Mouse (Mus musculus) kidney, embryonic 16.5 days (tissue): ENCODE measurements around the gene Maco1. TPM values are rescaled to one million over a fixed set of nuclear protein-coding genes. Genes with fewer than 3 reads are reported as not detected.
A peak's percentile ranks its signal among the peaks of the same experiment; 100 is the strongest.

ENCODE experiments used
- ATAC-seq: fragments of 200-750 bp; cut with Nextera tagmentation; 2 replicates; pipeline ENCODE4 v1.8.0; 2017; ENCODE audit warnings: moderate TSS enrichment; ENCODE audit not compliant: low FRiP score, low TSS enrichment
- H3K27ac ChIP-seq: fragments of 300-500 bp; sonication (generic); 2 replicates; pipeline ENCODE4 v1.5.1; 2014; ENCODE audit warnings: low read length
- H3K27me3 ChIP-seq: fragments of 300-500 bp; sonication (generic); 2 replicates; pipeline ENCODE4 v1.6.1; 2014; ENCODE audit warnings: low read length, control low read depth, mixed read lengths; ENCODE audit not compliant: insufficient read depth
- H3K36me3 ChIP-seq: fragments of 300-500 bp; sonication (generic); 2 replicates; pipeline ENCODE4 v1.6.1; 2014; ENCODE audit warnings: low read length, control low read depth, mixed read lengths; ENCODE audit not compliant: insufficient read depth
- H3K4me1 ChIP-seq: fragments of 300-500 bp; sonication (generic); 2 replicates; pipeline ENCODE4 v1.6.1; 2014; ENCODE audit warnings: low read length, control low read depth, mixed read lengths; ENCODE audit not compliant: insufficient read depth
- H3K4me2 ChIP-seq: fragments of 300-500 bp; sonication (generic); replicated peaks from 2 replicates; pipeline ENCODE4 v1.6.1; 2014; ENCODE audit warnings: low read depth, low read length
- H3K4me3 ChIP-seq: fragments of 300-500 bp; sonication (generic); 2 replicates; pipeline ENCODE4 v1.5.1; 2014; ENCODE audit warnings: mild to moderate bottlenecking, low read length
- H3K9ac ChIP-seq: fragments of 300-500 bp; sonication (generic); replicated peaks from 2 replicates; pipeline ENCODE4 v1.6.1; 2014; ENCODE audit warnings: low read length
- H3K9me3 ChIP-seq: fragments of 300-500 bp; sonication (generic); 2 replicates; pipeline ENCODE4 v1.6.1; 2016; ENCODE audit warnings: low read length, control low read depth
- WGBS: fragments of 180-500 bp; shearing (Covaris S2); extraction: QIAGEN DNeasy Blood & Tissue Kit; methylation state at CpG from one replicate; pipeline ENCODE4 v1.1.7; 2014; 5-methylcytosine and 5-hydroxymethylcytosine counted together
- polyA plus RNA-seq: library from polyadenylated mRNA; unstranded; fragments of >200 nt; fragmentation: Nextera tagmentation; extraction: Ambion mirVana; gene quantifications from 2 replicates; pipeline ENCODE4 v1.2.1, GENCODE M21; 2015

Maco1 gene
- polyA plus RNA-seq, 1 experiment from 2014 or later = 33.1 TPM

GRCm38 (mm10) chr4:134863937-134864729 is 11.0 kb upstream of the Maco1 start, which contains the start of gene Rhd:
TSS of gene Rhd (plus strand) at chr4:134864536.
- peaks cover 10% of the 10 kb centered on the region for H3K4me1 ChIP-seq
- H3K27me3 ChIP-seq = peaks cover 6% of the 10 kb centered on the region
- WGBS = 76% methylated on average over 14 of the region's 14 CpGs
- H3K4me3 ChIP-seq = no peak within 1 kb of the TSS
- no peak within 1 kb of the TSS for H3K27ac ChIP-seq
- H3K4me2 ChIP-seq = no peak within 1 kb of the TSS
- no peak within 1 kb of the TSS for H3K9ac ChIP-seq
- no peaks in the 10 kb centered on the region for H3K36me3 ChIP-seq
- ATAC-seq = no peak
- H3K9me3 ChIP-seq = no peaks in the 10 kb centered on the region

- Histone ChIP-seq H3K9me3 (no peaks in the 10 kb centered on the region), H3K9ac (no peak overlapping the region), H3K4me1 (peaks cover 4% of the 10 kb centered on the region), H3K36me3 (no peaks in the 10 kb centered on the region), H3K27ac (no peak overlapping the region), H3K4me3 (no peak overlapping the region), H3K27me3 (no peaks in the 10 kb centered on the region), H3K4me2 (no peak overlapping the region)
- no peak for ATAC-seq
- WGBS = 80% methylated on average over 7 of the region's 7 CpGs
Observed at GRCm38 (mm10) chr4:134862996-134863395, 9.9 kb upstream of the Maco1 start.

GRCm38 (mm10) chr4:134861884-134862283 is 8.7 kb upstream of the Maco1 start:
- Histone ChIP-seq H3K4me2 (no peak overlapping the region), H3K4me3 (no peak overlapping the region), H3K27me3 (no peaks in the 10 kb centered on the region), H3K9me3 (no peaks in the 10 kb centered on the region), H3K36me3 (no peaks in the 10 kb centered on the region), H3K4me1 (peaks cover 4% of the 10 kb centered on the region), H3K9ac (no peak overlapping the region), H3K27ac (no peak overlapping the region)
- WGBS = 57% methylated on average over 6 of the region's 6 CpGs
- ATAC-seq = peak; percentile 60; the same call in 1 of the 2 replicates

GRCm38 (mm10) chr4:134858494-134858893 is 5.3 kb upstream of the Maco1 start:
- no peak overlapping the region for H3K27ac ChIP-seq
- no peak overlapping the region for H3K4me2 ChIP-seq
- H3K27me3 ChIP-seq = peaks cover 3% of the 10 kb centered on the region; the same call in 1 of the 2 replicates
- no peaks in the 10 kb centered on the region for H3K36me3 ChIP-seq
- no peak overlapping the region for H3K4me3 ChIP-seq
- H3K9me3 ChIP-seq = no peaks in the 10 kb centered on the region
- ATAC-seq = no peak
- WGBS = 82% methylated on average over 4 of the region's 4 CpGs
- H3K4me1 ChIP-seq = peaks cover 17% of the 10 kb centered on the region
- H3K9ac ChIP-seq = no peak overlapping the region

GRCm38 (mm10) chr4:134856501-134856900 is 3.4 kb upstream of the Maco1 start:
- 20% methylated on average over 5 of the region's 5 CpGs for WGBS
- H3K27me3 ChIP-seq = peaks cover 3% of the 10 kb centered on the region; the same call in 1 of the 2 replicates
- H3K36me3 ChIP-seq = no peaks in the 10 kb centered on the region
- no peak overlapping the region for H3K4me2 ChIP-seq
- no peak overlapping the region for H3K9ac ChIP-seq
- H3K4me1 ChIP-seq = peaks cover 21% of the 10 kb centered on the region
- H3K4me3 ChIP-seq = no peak overlapping the region
- H3K27ac ChIP-seq = no peak overlapping the region
- no peaks in the 10 kb centered on the region for H3K9me3 ChIP-seq
- ATAC-seq = no peak

- Histone ChIP-seq H3K36me3 (no peaks in the 10 kb centered on the region), H3K4me3 (no peak overlapping the region), H3K9me3 (no peaks in the 10 kb centered on the region), H3K27me3 (peaks cover 3% of the 10 kb centered on the region; the same call in 1 of the 2 replicates), H3K4me1 (peaks cover 26% of the 10 kb centered on the region), H3K9ac (no peak overlapping the region), H3K27ac (no peak overlapping the region), H3K4me2 (no peak overlapping the region)
- 53% methylated on average over 5 of the region's 5 CpGs for WGBS
- no peak for ATAC-seq
Observed at GRCm38 (mm10) chr4:134856056-134856455, 2.9 kb upstream of the Maco1 start.

GRCm38 (mm10) chr4:134855371-134855770 is 2.2 kb upstream of the Maco1 start:
- no peak for ATAC-seq
- Histone ChIP-seq H3K9ac (no peak overlapping the region), H3K4me3 (no peak overlapping the region), H3K9me3 (no peaks in the 10 kb centered on the region), H3K4me2 (no peak overlapping the region), H3K27me3 (peaks cover 3% of the 10 kb centered on the region; the same call in 1 of the 2 replicates), H3K36me3 (no peaks in the 10 kb centered on the region), H3K4me1 (peaks cover 32% of the 10 kb centered on the region), H3K27ac (peak overlapping the region; percentile 65; the same call in 1 of the 2 replicates)
- 57% methylated on average over 3 of the region's 3 CpGs for WGBS

GRCm38 (mm10) chr4:134853637-134854485 is 716 bp upstream of the Maco1 start:
- H3K27me3 ChIP-seq = peaks cover 3% of the 10 kb centered on the region; the same call in 1 of the 2 replicates

GRCm38 (mm10) chr4:134852438-134853255 is 498 bp downstream of the Maco1 start:
- WGBS = under 1% methylated on average over 66 of the region's 106 CpGs
- ATAC-seq = peak; percentile 24
- peaks cover 34% of the 10 kb centered on the region for H3K4me1 ChIP-seq

More at GRCm38 (mm10) chr4:134853637-134854485, 716 bp upstream of the Maco1 start:
- Histone ChIP-seq H3K36me3 (no peaks in the 10 kb centered on the region), H3K9me3 (no peaks in the 10 kb centered on the region), H3K27ac (peak overlapping the region; percentile 80), H3K4me2 (peak overlapping the region; percentile 85), H3K9ac (peak overlapping the region; percentile 68), H3K4me3 (peak overlapping the region; percentile 96), H3K4me1 (peaks cover 32% of the 10 kb centered on the region)
- WGBS = under 1% methylated on average over 88 of the region's 91 CpGs
- peak; percentile 94 for ATAC-seq

More at GRCm38 (mm10) chr4:134852438-134853255, 498 bp downstream of the Maco1 start:
- Histone ChIP-seq H3K4me2 (peak overlapping the region; percentile 85), H3K36me3 (no peaks in the 10 kb centered on the region), H3K27ac (peak overlapping the region; percentile 65), H3K27me3 (peaks cover 3% of the 10 kb centered on the region; the same call in 1 of the 2 replicates), H3K4me3 (peak overlapping the region; percentile 96), H3K9me3 (no peaks in the 10 kb centered on the region), H3K9ac (peak overlapping the region; percentile 84)
